Mouse (Mus musculus): ENCODE measurements around the gene 2900026A02Rik. TPM values are rescaled to one million over a fixed set of nuclear protein-coding genes. Genes with fewer than 3 reads are reported as not detected.
"Not testable (repeated sequence)": the region's sequence is repeated elsewhere in the genome, so short reads cannot be mapped to it uniquely, and the experiment has no call there.

The 2900026A02Rik gene
- polyA plus RNA-seq, 1 experiment, result 5.9 TPM

GRCm38 (mm10) chr5:113119861-113120465 lies 101.1 kb downstream of the 2900026A02Rik start:
- peak overlapping the region; percentile 10 for H3K4me3 ChIP-seq (ENCODE audit: insufficient read depth, low read length)
- peaks cover 55% of the 10 kb centered on the region for H3K4me1 ChIP-seq (ENCODE audit: control insufficient read depth, insufficient read depth, low read length)
- peak overlapping the region; percentile 92 for H3K27ac ChIP-seq (ENCODE audit: insufficient read depth, low read depth, low read length)
- TF ChIP-seq POLR2A (IDR thresholded peaks at IDR 0.05; ENCODE audit: borderline replicate concordance, low read depth, low read length), result no peak
- no peak for TF ChIP-seq CTCF (IDR thresholded peaks at IDR 0.05; ENCODE audit: low read depth, low read length)

DNA sequence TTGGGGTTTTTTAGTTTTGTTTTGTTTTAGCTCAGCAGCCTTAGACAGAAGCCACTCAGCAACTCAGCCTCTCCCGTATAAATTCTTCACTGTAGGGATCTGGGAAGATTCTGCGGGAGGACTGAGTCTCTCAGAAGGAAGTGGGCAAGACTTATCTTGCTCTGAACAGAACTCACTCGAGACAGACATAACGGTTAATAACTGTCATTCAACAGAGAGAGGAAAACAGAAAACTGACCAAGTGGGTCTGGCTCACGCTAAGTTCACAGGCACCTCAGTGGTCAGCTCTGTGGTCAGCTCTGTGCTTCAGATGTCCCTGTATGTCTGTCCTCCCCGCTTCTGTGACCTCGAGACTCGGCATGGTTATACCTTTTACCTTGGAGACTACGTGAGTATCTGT lies 101.7 kb downstream of the 2900026A02Rik start:
- H3K27ac ChIP-seq (ENCODE audit: insufficient read depth, low read depth, low read length), result peak overlapping the region; percentile 92
- TF ChIP-seq POLR2A (IDR thresholded peaks at IDR 0.05; ENCODE audit: borderline replicate concordance, low read depth, low read length) (no peak), CTCF (IDR thresholded peaks at IDR 0.05; ENCODE audit: low read depth, low read length) (no peak)
- no peak overlapping the region; the same call in 1 of the 2 replicates for H3K4me3 ChIP-seq (ENCODE audit: insufficient read depth, low read length)
- peaks cover 60% of the 10 kb centered on the region for H3K4me1 ChIP-seq (ENCODE audit: control insufficient read depth, insufficient read depth, low read length)

GRCm38 (mm10) chr5:113118695-113119094 lies 102.3 kb downstream of the 2900026A02Rik start:
- Histone ChIP-seq H3K4me3 (ENCODE audit: insufficient read depth, low read length) (no peak overlapping the region), H3K4me1 (ENCODE audit: control insufficient read depth, insufficient read depth, low read length) (peaks cover 64% of the 10 kb centered on the region), H3K27ac (ENCODE audit: insufficient read depth, low read depth, low read length) (peak overlapping the region; percentile 92)
- TF ChIP-seq CTCF (IDR thresholded peaks at IDR 0.05; ENCODE audit: low read depth, low read length), result no peak
- no peak for TF ChIP-seq POLR2A (IDR thresholded peaks at IDR 0.05; ENCODE audit: borderline replicate concordance, low read depth, low read length)

GRCm38 (mm10) chr5:113117361-113117760 lies 103.7 kb downstream of the 2900026A02Rik start:
- no peak for TF ChIP-seq POLR2A (IDR thresholded peaks at IDR 0.05; ENCODE audit: borderline replicate concordance, low read depth, low read length)
- TF ChIP-seq CTCF (IDR thresholded peaks at IDR 0.05; ENCODE audit: low read depth, low read length), result no peak
- H3K27ac ChIP-seq (ENCODE audit: insufficient read depth, low read depth, low read length), result no peak overlapping the region
- peaks cover 67% of the 10 kb centered on the region for H3K4me1 ChIP-seq (ENCODE audit: control insufficient read depth, insufficient read depth, low read length)
- no peak overlapping the region for H3K4me3 ChIP-seq (ENCODE audit: insufficient read depth, low read length)

DNA sequence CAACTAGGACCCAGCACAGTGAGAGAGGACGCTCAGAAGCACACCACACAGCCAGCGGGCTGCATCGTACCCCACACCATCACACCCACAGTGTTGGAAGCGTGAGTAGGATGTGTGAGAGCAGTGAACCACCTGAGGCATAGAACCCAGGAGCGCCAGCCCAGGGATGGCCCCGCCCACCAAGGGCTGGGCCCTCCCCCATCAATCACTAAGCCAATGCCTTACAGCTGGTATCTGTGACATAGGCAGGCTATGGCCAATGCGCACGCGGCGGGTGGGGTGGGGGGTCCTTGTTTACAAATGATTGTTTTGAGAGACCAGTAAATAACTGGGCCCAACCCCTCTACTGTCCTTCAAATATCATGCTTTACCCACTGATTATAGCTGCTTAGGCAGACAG lies 105.1 kb downstream of the 2900026A02Rik start:
- TF ChIP-seq POLR2A (IDR thresholded peaks at IDR 0.05; ENCODE audit: borderline replicate concordance, low read depth, low read length) (no peak), CTCF (IDR thresholded peaks at IDR 0.05; ENCODE audit: low read depth, low read length) (no peak)
- no peak overlapping the region for H3K4me3 ChIP-seq (ENCODE audit: insufficient read depth, low read length)
- peaks cover 62% of the 10 kb centered on the region for H3K4me1 ChIP-seq (ENCODE audit: control insufficient read depth, insufficient read depth, low read length)
- peak overlapping the region; percentile 99; the same call in 1 of the 2 replicates for H3K27ac ChIP-seq (ENCODE audit: insufficient read depth, low read depth, low read length)

DNA sequence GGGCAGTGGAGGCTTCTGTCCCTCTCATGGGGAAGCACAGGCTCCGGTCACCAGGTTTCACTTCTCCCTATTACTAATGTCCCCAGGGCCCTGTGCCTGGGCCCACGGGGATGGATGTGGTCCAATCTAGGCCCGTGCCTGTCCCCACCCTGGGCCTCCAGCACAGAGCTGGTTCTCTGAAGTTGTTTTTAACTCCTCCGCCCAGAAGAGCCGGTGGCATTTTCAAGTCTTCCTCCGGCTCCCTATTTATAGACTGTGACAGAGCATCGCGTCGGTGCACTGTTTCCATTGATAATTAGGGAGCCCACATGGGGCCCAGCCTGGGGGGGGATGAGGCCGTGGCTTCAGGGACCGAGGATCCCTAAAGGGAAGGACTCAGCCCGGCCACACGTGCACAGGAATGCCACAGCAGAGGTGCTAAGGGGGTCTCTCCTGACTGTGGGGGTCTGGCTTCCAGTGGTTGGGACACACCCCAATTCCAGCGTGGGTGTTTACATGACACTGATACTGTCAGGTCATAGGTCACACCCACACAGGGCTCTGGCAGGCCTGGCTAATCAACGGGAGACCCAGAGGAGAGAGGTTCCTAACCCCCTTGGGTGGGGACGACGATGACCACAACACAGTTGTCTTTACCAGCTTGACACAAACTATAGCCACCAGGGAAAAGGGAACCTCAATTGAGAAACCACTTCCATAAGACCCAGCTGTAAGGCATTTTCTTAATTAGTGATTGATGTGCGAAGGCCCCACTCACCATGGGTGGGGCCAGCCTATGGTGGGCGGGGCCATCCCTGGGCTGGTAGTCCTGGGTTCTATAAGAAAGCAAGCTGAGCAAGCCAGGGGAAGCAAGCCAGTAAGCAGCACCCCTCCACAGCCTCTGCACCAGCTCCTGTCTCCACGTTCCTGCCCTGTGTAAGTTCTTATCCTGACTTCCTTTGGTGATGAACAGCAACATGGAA lies 106.5 kb downstream of the 2900026A02Rik start:
- 0 out of 2 replicates have a peak overlapping the region, but pooled peaks have one; percentile 7 for H3K4me3 ChIP-seq (ENCODE audit: insufficient read depth, low read length)
- H3K27ac ChIP-seq (ENCODE audit: insufficient read depth, low read depth, low read length), result peak overlapping the region; percentile 99
- peaks cover 61% of the 10 kb centered on the region for H3K4me1 ChIP-seq (ENCODE audit: control insufficient read depth, insufficient read depth, low read length)
- TF ChIP-seq POLR2A (IDR thresholded peaks at IDR 0.05; ENCODE audit: borderline replicate concordance, low read depth, low read length) (no peak), CTCF (IDR thresholded peaks at IDR 0.05; ENCODE audit: low read depth, low read length) (no peak)

DNA sequence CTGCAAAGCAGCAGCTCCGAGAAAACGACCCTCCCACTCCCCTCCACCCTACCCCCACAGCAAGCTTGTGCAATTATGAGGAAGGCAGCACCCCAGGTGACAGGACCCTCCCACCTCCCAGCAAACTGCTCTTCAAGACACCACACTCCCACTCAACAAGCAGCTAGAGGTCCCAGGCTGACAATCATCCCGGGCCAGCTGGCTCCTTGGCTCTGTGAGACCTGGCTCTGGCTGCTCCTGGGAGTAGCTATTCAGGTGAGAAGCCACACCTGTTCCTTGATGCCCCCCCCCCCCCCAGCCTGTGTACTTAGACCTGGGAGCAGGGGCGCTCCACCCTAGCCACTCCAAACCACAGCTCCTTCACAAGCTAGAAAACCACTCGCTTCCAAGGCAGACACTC lies 107.9 kb downstream of the 2900026A02Rik start:
- peaks cover 51% of the 10 kb centered on the region for H3K4me1 ChIP-seq (ENCODE audit: control insufficient read depth, insufficient read depth, low read length)
- no peak overlapping the region for H3K4me3 ChIP-seq (ENCODE audit: insufficient read depth, low read length)
- TF ChIP-seq POLR2A (IDR thresholded peaks at IDR 0.05; ENCODE audit: borderline replicate concordance, low read depth, low read length) (no peak), CTCF (IDR thresholded peaks at IDR 0.05; ENCODE audit: low read depth, low read length) (no peak)
- peak overlapping the region; percentile 99 for H3K27ac ChIP-seq (ENCODE audit: insufficient read depth, low read depth, low read length)

DNA sequence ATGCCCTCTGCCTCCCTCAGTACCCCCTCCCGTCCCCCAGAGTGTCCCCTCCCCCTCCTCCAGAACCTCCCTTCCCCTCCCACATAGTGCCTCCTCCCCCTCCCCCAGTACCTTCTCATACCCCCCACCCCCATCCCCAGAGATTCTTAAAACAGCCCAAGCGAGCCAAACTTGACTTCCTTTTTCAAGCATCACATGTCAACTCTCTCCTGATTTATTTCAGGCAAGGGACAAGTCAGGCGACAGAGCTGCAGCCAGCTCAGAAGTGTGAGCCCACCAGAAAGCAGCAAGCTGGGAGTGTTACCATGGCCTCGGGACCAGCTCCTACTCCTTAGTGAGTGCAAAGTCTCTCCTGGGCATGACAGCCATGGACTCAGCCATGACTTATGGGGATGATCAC lies 109.7 kb downstream of the 2900026A02Rik start:
- Histone ChIP-seq H3K4me3 (ENCODE audit: insufficient read depth, low read length) (peak overlapping the region; percentile 15; the same call in 1 of the 2 replicates), H3K4me1 (ENCODE audit: control insufficient read depth, insufficient read depth, low read length) (peaks cover 60% of the 10 kb centered on the region), H3K27ac (ENCODE audit: insufficient read depth, low read depth, low read length) (peak overlapping the region; percentile 99)
- no peak for TF ChIP-seq POLR2A (IDR thresholded peaks at IDR 0.05; ENCODE audit: borderline replicate concordance, low read depth, low read length)

- H3K27ac ChIP-seq (ENCODE audit: insufficient read depth, low read depth, low read length), result peak overlapping the region; percentile 98
- TF ChIP-seq POLR2A (IDR thresholded peaks at IDR 0.05; ENCODE audit: borderline replicate concordance, low read depth, low read length) (no peak), CTCF (IDR thresholded peaks at IDR 0.05; ENCODE audit: low read depth, low read length) (no peak)
- H3K4me1 ChIP-seq (ENCODE audit: control insufficient read depth, insufficient read depth, low read length), result peaks cover 60% of the 10 kb centered on the region
- H3K4me3 ChIP-seq (ENCODE audit: insufficient read depth, low read length), result peak overlapping the region; percentile 8; the same call in 1 of the 2 replicates
Observed at GRCm38 (mm10) chr5:113110929-113111328, 110.1 kb downstream of the 2900026A02Rik start.

DNA sequence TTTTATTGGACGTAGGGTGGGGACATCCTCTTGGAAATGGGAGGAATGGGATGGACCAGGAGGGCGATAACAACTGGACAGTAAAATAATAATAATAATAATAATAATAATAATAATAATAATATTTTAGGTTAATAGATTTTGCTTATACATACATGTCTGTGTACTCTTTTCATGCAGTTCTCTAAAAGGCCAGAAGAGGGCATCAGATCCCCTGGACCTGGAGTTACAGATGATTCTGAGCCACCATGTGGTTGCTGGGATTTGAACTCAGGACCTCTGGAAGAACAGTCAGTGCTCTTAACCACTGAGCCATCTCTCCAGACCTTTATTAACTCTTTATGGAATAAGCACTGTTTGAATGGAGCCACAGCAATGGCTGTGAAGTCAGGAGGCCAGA lies 111.4 kb downstream of the 2900026A02Rik start:
- H3K27ac ChIP-seq (ENCODE audit: insufficient read depth, low read depth, low read length); H3K4me3 ChIP-seq (ENCODE audit: insufficient read depth, low read length): not testable (repeated sequence)
- H3K4me1 ChIP-seq (ENCODE audit: control insufficient read depth, insufficient read depth, low read length), result peaks cover 54% of the 10 kb centered on the region
- peak; percentile 34; the same call in 1 of the 2 replicates for TF ChIP-seq CTCF (IDR thresholded peaks at IDR 0.05; ENCODE audit: low read depth, low read length)

Data from bone marrow macrophage, adult 2 months (primary cell).